Mouse (Mus musculus): ENCODE measurements at regions not wholly inside any gene's neighbourhood (a gene's known extent, or its start where the extent isn't known, plus 50 kb on each side); places are given as distances from the start of the nearest gene placed in this dataset.

- H3K9me3 ChIP-seq (replicated peaks): no peaks in the 10 kb centered on the region
- ATAC-seq (ENCODE audit: insufficient number of reproducible peaks, low FRiP score, low TSS enrichment, low read depth): peak; percentile 51; the same call in 1 of the 2 replicates
- H3K4me2 ChIP-seq (replicated peaks): no peak overlapping the region
- no peaks in the 10 kb centered on the region for H3K36me3 ChIP-seq
- H3K27me3 ChIP-seq: no peaks in the 10 kb centered on the region
- H3K4me1 ChIP-seq: 0 out of 2 replicates have a peak, but pooled peaks cover 13% of the 10 kb centered on the region
- no peak overlapping the region for H3K9ac ChIP-seq
- H3K4me3 ChIP-seq (replicated peaks): no peak overlapping the region
- WGBS: 25% methylated on average over 2 of the region's 2 CpGs
- no peak overlapping the region for H3K27ac ChIP-seq (replicated peaks)
Measured at GRCm38 (mm10) chr11:18715050-18715850, 303.5 kb downstream of the Meis1 start.

DNA sequence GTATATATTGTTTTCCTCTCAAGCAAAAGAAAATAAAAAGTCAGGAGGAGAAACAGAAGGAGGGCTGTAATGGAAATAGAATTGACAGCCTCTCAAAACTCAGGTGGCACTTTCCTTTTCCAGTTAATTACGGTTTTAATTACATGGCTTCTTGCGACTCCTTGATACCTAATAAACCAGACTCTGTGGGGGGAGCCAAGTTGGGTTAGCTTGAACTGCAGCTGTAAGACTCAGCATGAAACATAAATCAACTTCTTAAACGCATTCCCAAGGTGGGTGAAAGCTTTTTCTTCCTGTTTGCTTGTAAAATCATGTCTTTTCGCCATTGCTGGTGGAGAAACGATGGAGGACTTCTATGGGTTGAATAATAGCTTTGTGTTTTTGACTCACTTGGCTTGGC, 304.4 kb downstream of the Meis1 start:
- Histone ChIP-seq H3K9me3 (replicated peaks) (no peaks in the 10 kb centered on the region), H3K27me3 (no peaks in the 10 kb centered on the region), H3K27ac (replicated peaks) (no peak overlapping the region), H3K4me1 (0 out of 2 replicates have a peak, but pooled peaks cover 13% of the 10 kb centered on the region), H3K36me3 (no peaks in the 10 kb centered on the region), H3K4me2 (replicated peaks) (no peak overlapping the region), H3K4me3 (replicated peaks) (no peak overlapping the region), H3K9ac (no peak overlapping the region)
- no peak for ATAC-seq (ENCODE audit: insufficient number of reproducible peaks, low FRiP score, low TSS enrichment, low read depth)
- WGBS: 64% methylated on average over 5 of the region's 5 CpGs

- WGBS: 69% methylated on average over 10 of the region's 10 CpGs
Measured at GRCm38 (mm10) chr11:18712642-18713053, 306.1 kb downstream of the Meis1 start.

GRCm38 (mm10) chr11:18709628-18710027, 309.2 kb downstream of the Meis1 start:
- Histone ChIP-seq H3K27ac (replicated peaks) (no peak overlapping the region), H3K9me3 (replicated peaks) (no peaks in the 10 kb centered on the region), H3K36me3 (no peaks in the 10 kb centered on the region), H3K4me2 (replicated peaks) (no peak overlapping the region), H3K4me3 (replicated peaks) (no peak overlapping the region), H3K4me1 (no peaks in the 10 kb centered on the region), H3K9ac (no peak overlapping the region), H3K27me3 (no peaks in the 10 kb centered on the region)
- WGBS: 79% methylated on average over 3 of the region's 3 CpGs
- ATAC-seq (ENCODE audit: insufficient number of reproducible peaks, low FRiP score, low TSS enrichment, low read depth): no peak

More at GRCm38 (mm10) chr11:18712642-18713053, 306.1 kb downstream of the Meis1 start:
- no peaks in the 10 kb centered on the region for H3K9me3 ChIP-seq (replicated peaks)
- no peaks in the 10 kb centered on the region for H3K27me3 ChIP-seq
- H3K4me1 ChIP-seq: 0 out of 2 replicates have a peak, but pooled peaks cover 13% of the 10 kb centered on the region
- H3K27ac ChIP-seq (replicated peaks): no peak overlapping the region
- H3K9ac ChIP-seq: no peak overlapping the region
- no peak overlapping the region for H3K4me3 ChIP-seq (replicated peaks)
- H3K4me2 ChIP-seq (replicated peaks): no peak overlapping the region
- no peaks in the 10 kb centered on the region for H3K36me3 ChIP-seq
- ATAC-seq (ENCODE audit: insufficient number of reproducible peaks, low FRiP score, low TSS enrichment, low read depth): no peak

DNA sequence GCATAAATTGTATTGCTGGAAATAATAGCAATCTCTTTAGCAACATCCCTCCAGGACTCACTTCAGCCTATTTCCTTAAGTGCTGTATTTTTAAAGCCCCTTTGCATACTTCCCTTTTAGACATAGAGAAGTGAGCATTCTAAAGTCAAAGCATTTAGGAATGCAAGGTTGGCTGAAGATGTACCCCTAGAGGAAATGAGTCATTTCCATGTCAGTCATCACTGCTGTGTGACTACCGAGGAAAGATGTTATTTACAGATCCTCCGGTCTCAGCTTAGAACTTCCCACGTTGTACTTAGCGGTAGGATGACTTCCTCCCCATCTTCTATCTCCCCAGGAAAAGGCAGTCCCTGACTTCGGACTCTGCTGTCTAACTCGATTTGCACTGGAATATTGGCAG, 337.2 kb downstream of the Meis1 start:
- Histone ChIP-seq H3K27me3 (no peaks in the 10 kb centered on the region), H3K4me2 (replicated peaks) (no peak overlapping the region), H3K4me3 (replicated peaks) (no peak overlapping the region), H3K4me1 (no peaks in the 10 kb centered on the region), H3K36me3 (no peaks in the 10 kb centered on the region), H3K27ac (replicated peaks) (no peak overlapping the region), H3K9me3 (replicated peaks) (no peaks in the 10 kb centered on the region), H3K9ac (no peak overlapping the region)
- no peak for ATAC-seq (ENCODE audit: insufficient number of reproducible peaks, low FRiP score, low TSS enrichment, low read depth)
- WGBS: 63% methylated on average over 6 of the region's 6 CpGs

- H3K27me3 ChIP-seq: no peaks in the 10 kb centered on the region
- H3K9me3 ChIP-seq (replicated peaks): no peaks in the 10 kb centered on the region
- WGBS: 88% methylated on average over 2 of the region's 2 CpGs
- no peak overlapping the region for H3K9ac ChIP-seq
- no peak overlapping the region for H3K27ac ChIP-seq (replicated peaks)
- ATAC-seq (ENCODE audit: insufficient number of reproducible peaks, low FRiP score, low TSS enrichment, low read depth): no peak
- H3K36me3 ChIP-seq: no peaks in the 10 kb centered on the region
- H3K4me1 ChIP-seq: no peaks in the 10 kb centered on the region
- H3K4me2 ChIP-seq (replicated peaks): no peak overlapping the region
- no peak overlapping the region for H3K4me3 ChIP-seq (replicated peaks)
Measured at GRCm38 (mm10) chr11:18676876-18677275, 341.9 kb downstream of the Meis1 start.

GRCm38 (mm10) chr11:18670967-18671366, 347.8 kb downstream of the Meis1 start:
- Histone ChIP-seq H3K9ac (no peak overlapping the region), H3K4me1 (no peaks in the 10 kb centered on the region), H3K9me3 (replicated peaks) (no peaks in the 10 kb centered on the region), H3K4me2 (replicated peaks) (no peak overlapping the region), H3K27me3 (no peaks in the 10 kb centered on the region), H3K36me3 (no peaks in the 10 kb centered on the region), H3K4me3 (replicated peaks) (no peak overlapping the region), H3K27ac (replicated peaks) (no peak overlapping the region)
- 92% methylated on average over 2 of the region's 2 CpGs for WGBS
- ATAC-seq (ENCODE audit: insufficient number of reproducible peaks, low FRiP score, low TSS enrichment, low read depth): no peak

DNA sequence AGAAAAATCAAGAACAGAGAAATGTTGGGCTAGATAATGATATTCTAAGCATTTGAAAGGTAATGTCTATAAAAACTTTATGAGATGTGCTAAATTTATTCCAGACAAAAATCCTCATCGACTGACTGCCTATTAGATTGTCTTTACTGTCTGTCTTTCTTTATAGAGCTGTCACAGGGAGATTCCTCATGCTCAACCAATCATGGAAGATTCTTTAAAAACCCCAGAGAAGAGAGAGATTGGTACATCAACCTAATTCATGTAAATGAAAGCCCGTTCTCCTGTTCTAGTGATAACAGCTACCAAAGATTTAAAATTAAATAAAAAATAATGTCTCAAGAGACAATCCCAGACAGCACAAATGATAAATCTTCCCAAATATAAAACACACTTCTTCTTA, 349.5 kb downstream of the Meis1 start:
- H3K9ac ChIP-seq: no peak overlapping the region
- no peak for ATAC-seq (ENCODE audit: insufficient number of reproducible peaks, low FRiP score, low TSS enrichment, low read depth)
- no peaks in the 10 kb centered on the region for H3K36me3 ChIP-seq
- H3K4me1 ChIP-seq: no peaks in the 10 kb centered on the region
- no peak overlapping the region for H3K4me3 ChIP-seq (replicated peaks)
- no peaks in the 10 kb centered on the region for H3K9me3 ChIP-seq (replicated peaks)
- 51% methylated on average over 2 of the region's 2 CpGs for WGBS
- H3K4me2 ChIP-seq (replicated peaks): no peak overlapping the region
- no peak overlapping the region for H3K27ac ChIP-seq (replicated peaks)
- no peaks in the 10 kb centered on the region for H3K27me3 ChIP-seq

- H3K4me1 ChIP-seq: no peaks in the 10 kb centered on the region
- ATAC-seq (ENCODE audit: insufficient number of reproducible peaks, low FRiP score, low TSS enrichment, low read depth): no peak
- H3K27me3 ChIP-seq: no peaks in the 10 kb centered on the region
- 67% methylated on average over 1 of the region's 1 CpGs for WGBS
- no peak overlapping the region for H3K4me2 ChIP-seq (replicated peaks)
- no peaks in the 10 kb centered on the region for H3K9me3 ChIP-seq (replicated peaks)
- no peak overlapping the region for H3K27ac ChIP-seq (replicated peaks)
- H3K36me3 ChIP-seq: no peaks in the 10 kb centered on the region
- H3K9ac ChIP-seq: no peak overlapping the region
- no peak overlapping the region for H3K4me3 ChIP-seq (replicated peaks)
Measured at GRCm38 (mm10) chr11:18656358-18656757, 362.4 kb downstream of the Meis1 start.

DNA sequence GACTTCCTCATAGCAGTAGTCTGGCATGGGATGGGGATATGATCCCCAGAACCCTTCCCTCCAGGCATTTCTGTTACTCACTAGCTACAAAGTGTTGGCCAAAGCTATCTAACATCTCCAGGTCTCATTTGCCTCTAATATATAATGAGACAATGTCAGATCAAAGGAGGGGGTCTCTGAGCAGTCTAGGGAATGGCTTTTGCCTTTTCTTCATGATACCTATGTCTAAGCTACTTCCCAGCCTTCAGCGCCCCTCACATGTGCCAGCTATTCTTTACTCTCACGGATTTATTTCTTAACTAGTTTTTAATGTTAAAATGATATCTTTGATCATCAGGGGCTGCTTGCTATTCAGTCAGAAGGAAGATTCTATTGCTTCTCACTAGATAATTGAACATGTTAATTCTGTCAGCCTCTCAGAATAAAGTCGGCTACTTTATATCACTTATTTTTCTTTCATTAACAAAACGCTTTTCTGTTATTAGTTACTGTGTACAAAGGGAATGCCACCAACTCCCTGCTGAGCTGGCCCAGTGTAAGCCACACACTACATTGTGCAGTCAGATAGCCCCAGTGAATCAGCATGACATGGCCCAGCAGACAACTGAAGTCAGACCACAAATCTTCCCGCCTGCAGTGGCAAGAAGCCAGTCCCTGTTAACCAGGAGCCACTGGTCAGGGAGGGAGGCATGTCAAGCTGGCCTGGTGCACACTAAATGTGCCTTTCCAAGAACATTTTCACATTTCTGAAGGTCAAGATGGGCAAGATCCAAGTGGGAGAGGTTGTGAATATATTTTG, 386.6 kb downstream of the Meis1 start:
- no peaks in the 10 kb centered on the region for H3K4me1 ChIP-seq
- H3K4me3 ChIP-seq (replicated peaks): no peak overlapping the region
- H3K9me3 ChIP-seq (replicated peaks): no peaks in the 10 kb centered on the region
- 74% methylated on average over 5 of the region's 5 CpGs for WGBS
- no peak overlapping the region for H3K9ac ChIP-seq
- H3K27ac ChIP-seq (replicated peaks): no peak overlapping the region
- H3K36me3 ChIP-seq: no peaks in the 10 kb centered on the region
- no peaks in the 10 kb centered on the region for H3K27me3 ChIP-seq
- H3K4me2 ChIP-seq (replicated peaks): no peak overlapping the region
- ATAC-seq (ENCODE audit: insufficient number of reproducible peaks, low FRiP score, low TSS enrichment, low read depth): no peak

DNA sequence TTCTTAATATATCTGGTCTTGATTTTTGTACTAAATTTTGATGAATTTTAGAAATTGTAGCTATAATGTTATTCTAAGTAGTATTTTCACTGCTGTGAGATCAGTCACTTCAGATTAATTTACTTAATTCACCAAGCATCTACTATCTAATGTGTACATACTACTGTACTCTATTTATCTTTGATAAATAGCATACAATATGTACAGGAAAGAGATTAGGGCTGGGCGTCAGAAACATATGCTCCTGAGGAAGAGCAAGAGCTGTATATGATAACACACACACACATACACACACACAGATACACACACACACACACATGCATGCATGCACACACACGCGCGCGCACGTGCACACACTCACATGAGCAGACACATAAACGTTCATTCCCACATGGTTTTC, 387.2 kb downstream of the Meis1 start:
- Histone ChIP-seq H3K4me3 (replicated peaks) (no peak overlapping the region), H3K27ac (replicated peaks) (no peak overlapping the region), H3K4me2 (replicated peaks) (no peak overlapping the region), H3K9me3 (replicated peaks) (no peaks in the 10 kb centered on the region), H3K9ac (no peak overlapping the region), H3K4me1 (no peaks in the 10 kb centered on the region), H3K36me3 (no peaks in the 10 kb centered on the region), H3K27me3 (no peaks in the 10 kb centered on the region)
- ATAC-seq (ENCODE audit: insufficient number of reproducible peaks, low FRiP score, low TSS enrichment, low read depth): no peak
- 83% methylated on average over 7 of the region's 7 CpGs for WGBS

All from embryonic facial prominence, embryonic 15.5 days (tissue).